Mouse (Mus musculus): ENCODE data around the gene Gm28305. TPM values are rescaled to one million over a fixed set of nuclear protein-coding genes. Genes with fewer than 3 reads are reported as not detected.

Gene Gm28305
- polyA plus RNA-seq, 1 experiment from 2014 or later, result not detected

- H3K4me1 ChIP-seq, result no peaks in the 10 kb centered on the region
- DNase-seq (ENCODE audit: low spot score), result no peak
- WGBS, result 83% methylated on average over 6 of the region's 6 CpGs
- no peak overlapping the region for H3K4me3 ChIP-seq
- H3K9me3 ChIP-seq, result no peaks in the 10 kb centered on the region
- no peaks in the 10 kb centered on the region for H3K27me3 ChIP-seq (replicated peaks; ENCODE audit: low read depth, poor library complexity, severe bottlenecking)
- peaks cover 2% of the 10 kb centered on the region; the same call in 1 of the 2 replicates for H3K36me3 ChIP-seq (replicated peaks)
- H3K27ac ChIP-seq (replicated peaks), result no peak overlapping the region
Observed at GRCm38 (mm10) chr9:104107482-104107881, 67.0 kb downstream of the Gm28305 start.

- Histone ChIP-seq H3K9me3 (no peaks in the 10 kb centered on the region), H3K36me3 (replicated peaks) (peaks cover 2% of the 10 kb centered on the region; the same call in 1 of the 2 replicates), H3K4me1 (no peaks in the 10 kb centered on the region), H3K27me3 (replicated peaks; ENCODE audit: low read depth, poor library complexity, severe bottlenecking) (no peaks in the 10 kb centered on the region), H3K27ac (replicated peaks) (no peak overlapping the region), H3K4me3 (no peak overlapping the region)
- WGBS, result 80% methylated on average over 2 of the region's 2 CpGs
- no peak for DNase-seq (ENCODE audit: low spot score)
Observed at GRCm38 (mm10) chr9:104108571-104109143, 68.2 kb downstream of the Gm28305 start.

GRCm38 (mm10) chr9:104109151-104109550, 68.7 kb downstream of the Gm28305 start:
- no peaks in the 10 kb centered on the region for H3K27me3 ChIP-seq (replicated peaks; ENCODE audit: low read depth, poor library complexity, severe bottlenecking)
- H3K27ac ChIP-seq (replicated peaks), result no peak overlapping the region
- DNase-seq (ENCODE audit: low spot score), result no peak
- H3K36me3 ChIP-seq (replicated peaks), result no peaks in the 10 kb centered on the region; the same call in 1 of the 2 replicates
- H3K4me1 ChIP-seq, result no peaks in the 10 kb centered on the region
- no peak overlapping the region for H3K4me3 ChIP-seq
- H3K9me3 ChIP-seq, result no peaks in the 10 kb centered on the region
- 90% methylated on average over 5 of the region's 5 CpGs for WGBS

GRCm38 (mm10) chr9:104123101-104123500, 82.6 kb downstream of the Gm28305 start:
- H3K27ac ChIP-seq (replicated peaks), result 0 out of 2 replicates have a peak overlapping the region, but pooled peaks have one; percentile 20

GRCm38 (mm10) chr9:104123622-104124021, 83.2 kb downstream of the Gm28305 start:
- Histone ChIP-seq H3K4me3 (no peak overlapping the region), H3K4me1 (peaks cover 23% of the 10 kb centered on the region), H3K27ac (replicated peaks) (0 out of 2 replicates have a peak overlapping the region, but pooled peaks have one; percentile 20), H3K9me3 (no peaks in the 10 kb centered on the region), H3K36me3 (replicated peaks) (no peaks in the 10 kb centered on the region), H3K27me3 (replicated peaks; ENCODE audit: low read depth, poor library complexity, severe bottlenecking) (no peaks in the 10 kb centered on the region)
- DNase-seq (ENCODE audit: low spot score), result no peak
- 70% methylated on average over 5 of the region's 5 CpGs for WGBS

More at GRCm38 (mm10) chr9:104123101-104123500, 82.6 kb downstream of the Gm28305 start:
- H3K4me3 ChIP-seq, result no peak overlapping the region
- no peaks in the 10 kb centered on the region for H3K27me3 ChIP-seq (replicated peaks; ENCODE audit: low read depth, poor library complexity, severe bottlenecking)
- H3K36me3 ChIP-seq (replicated peaks), result no peaks in the 10 kb centered on the region
- WGBS, result 63% methylated on average over 5 of the region's 5 CpGs
- H3K4me1 ChIP-seq, result peaks cover 24% of the 10 kb centered on the region
- H3K9me3 ChIP-seq, result no peaks in the 10 kb centered on the region
- DNase-seq (ENCODE audit: low spot score), result no peak

Other genes starting within 250 kb of the Gm28305 start
- 3.7 and 4.4 TPM in 2 replicates for gene Nphp3, start 38.1 kb upstream of the Gm28305 start, polyA plus RNA-seq (2016; fragmentation: Nextera tagmentation; extraction: Ambion mirVana)
- gene Uba5, start 22.5 kb downstream of the Gm28305 start, polyA plus RNA-seq (2016; fragmentation: Nextera tagmentation; extraction: Ambion mirVana), result 45.7 TPM in 2 replicates
- gene Acad11, start 22.7 kb downstream of the Gm28305 start, polyA plus RNA-seq (2016; fragmentation: Nextera tagmentation; extraction: Ambion mirVana), result 9.7 and 10.2 TPM in 2 replicates
- 0.19 and 0.41 TPM in 2 replicates for gene Ackr4, start 86.3 kb downstream of the Gm28305 start, polyA plus RNA-seq (2016; fragmentation: Nextera tagmentation; extraction: Ambion mirVana)
- 19.1 and 19.3 TPM in 2 replicates for gene Dnajc13, start 222.3 kb downstream of the Gm28305 start, polyA plus RNA-seq (2016; fragmentation: Nextera tagmentation; extraction: Ambion mirVana)